Mouse (Mus musculus) midbrain, embryonic 12.5 days (tissue): ENCODE data around the gene Ticrr. TPM values are rescaled to one million over a fixed set of nuclear protein-coding genes. Genes with fewer than 3 reads are reported as not detected.

ENCODE experiments used
- ATAC-seq: fragments of 200-750 bp; cut with Nextera tagmentation; 2 replicates; pipeline ENCODE4 v1.8.0; 2017; ENCODE audit warnings: low read depth, moderate TSS enrichment, moderate library complexity; ENCODE audit not compliant: low FRiP score
- H3K27ac ChIP-seq: fragments of 300-500 bp; sonication (generic); replicated peaks from 2 replicates; pipeline ENCODE4 v1.5.1; 2016; ENCODE audit warnings: mild to moderate bottlenecking
- H3K27me3 ChIP-seq: fragments of 300-500 bp; sonication (generic); 2 replicates; pipeline ENCODE4 v1.6.1; 2016; ENCODE audit warnings: mild to moderate bottlenecking
- H3K36me3 ChIP-seq: fragments of 300-500 bp; sonication (generic); 2 replicates; pipeline ENCODE4 v1.6.1; 2016
- H3K4me1 ChIP-seq: fragments of 300-500 bp; sonication (generic); 2 replicates; pipeline ENCODE4 v1.6.1; 2016
- H3K4me2 ChIP-seq: fragments of 300-500 bp; sonication (generic); replicated peaks from 2 replicates; pipeline ENCODE4 v1.6.1; 2016; ENCODE audit warnings: mild to moderate bottlenecking, moderate library complexity
- H3K4me3 ChIP-seq: fragments of 300-500 bp; sonication (generic); 2 replicates; pipeline ENCODE4 v1.5.1; 2016; ENCODE audit warnings: mild to moderate bottlenecking
- H3K9ac ChIP-seq: fragments of 300-500 bp; sonication (generic); replicated peaks from 2 replicates; pipeline ENCODE4 v1.6.1; 2016; ENCODE audit warnings: mild to moderate bottlenecking, moderate library complexity
- H3K9me3 ChIP-seq: fragments of 300-500 bp; sonication (generic); 2 replicates; pipeline ENCODE4 v1.6.1; 2016; ENCODE audit warnings: mild to moderate bottlenecking
- WGBS: fragments of 180-500 bp; shearing (Covaris S2); methylation state at CpG from one replicate; pipeline ENCODE4 v1.1.7; 2016; 5-methylcytosine and 5-hydroxymethylcytosine counted together
- polyA plus RNA-seq: library from polyadenylated mRNA; unstranded; fragments of >200 nt; fragmentation: Nextera tagmentation; extraction: Ambion mirVana; gene quantifications from 2 replicates; pipeline ENCODE4 v1.2.1, GENCODE M21; 2016

The Ticrr gene
- polyA plus RNA-seq, 1 experiment from 2014 or later, result 14.4 TPM

DNA sequence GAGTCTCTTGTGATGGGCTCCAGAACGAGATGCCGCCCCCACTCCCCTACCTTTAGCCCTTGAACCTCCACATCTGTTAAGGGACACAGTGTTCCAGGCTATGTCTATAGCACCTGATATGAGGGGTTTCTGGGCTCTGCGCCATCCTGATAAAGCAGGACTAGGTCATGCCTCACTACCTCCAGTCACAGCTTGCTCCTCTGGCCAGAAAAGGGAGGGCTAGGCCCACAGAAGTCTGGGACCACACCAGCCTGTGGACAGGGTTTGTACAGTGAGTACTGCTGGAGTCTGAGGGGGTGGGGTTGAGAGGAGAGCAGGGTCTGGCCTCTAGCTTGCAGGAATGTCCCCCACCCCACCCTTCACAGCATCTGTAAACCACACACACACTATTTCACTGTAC, 12.8 kb upstream of the Ticrr start:
- Histone ChIP-seq H3K4me2 (no peak overlapping the region), H3K36me3 (no peaks in the 10 kb centered on the region), H3K27ac (no peak overlapping the region), H3K27me3 (no peaks in the 10 kb centered on the region), H3K9ac (no peak overlapping the region), H3K9me3 (no peaks in the 10 kb centered on the region), H3K4me3 (no peak overlapping the region), H3K4me1 (no peaks in the 10 kb centered on the region)
- no peak for ATAC-seq
- WGBS, result 79% methylated on average over 3 of the region's 3 CpGs

DNA sequence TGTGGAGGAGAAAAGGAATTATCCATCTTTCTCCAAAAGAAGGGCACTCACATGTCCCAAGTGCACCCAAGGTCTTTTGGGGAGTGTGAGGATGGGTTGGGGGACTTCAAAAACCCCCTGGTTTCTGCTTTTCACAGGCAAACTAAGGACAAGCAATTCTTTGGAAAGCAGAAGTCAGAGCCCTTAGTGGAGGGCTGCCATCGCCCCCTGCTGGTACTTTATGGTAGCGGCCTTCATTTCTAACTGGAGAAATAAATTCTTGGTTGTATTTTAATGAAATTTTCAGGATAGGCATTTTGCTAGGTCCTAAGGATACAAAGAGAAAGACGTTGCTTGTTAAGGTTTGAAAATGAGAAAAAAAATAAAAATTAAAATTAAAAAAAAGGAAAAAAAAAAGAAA, 11.0 kb upstream of the Ticrr start:
- WGBS, result 12% methylated on average over 3 of the region's 3 CpGs
- no peak overlapping the region for H3K9ac ChIP-seq
- no peak overlapping the region for H3K4me3 ChIP-seq
- H3K4me1 ChIP-seq, result no peaks in the 10 kb centered on the region
- no peaks in the 10 kb centered on the region for H3K27me3 ChIP-seq
- no peak overlapping the region for H3K4me2 ChIP-seq
- no peaks in the 10 kb centered on the region for H3K9me3 ChIP-seq
- H3K27ac ChIP-seq, result no peak overlapping the region
- H3K36me3 ChIP-seq, result no peaks in the 10 kb centered on the region
- ATAC-seq, result no peak

DNA sequence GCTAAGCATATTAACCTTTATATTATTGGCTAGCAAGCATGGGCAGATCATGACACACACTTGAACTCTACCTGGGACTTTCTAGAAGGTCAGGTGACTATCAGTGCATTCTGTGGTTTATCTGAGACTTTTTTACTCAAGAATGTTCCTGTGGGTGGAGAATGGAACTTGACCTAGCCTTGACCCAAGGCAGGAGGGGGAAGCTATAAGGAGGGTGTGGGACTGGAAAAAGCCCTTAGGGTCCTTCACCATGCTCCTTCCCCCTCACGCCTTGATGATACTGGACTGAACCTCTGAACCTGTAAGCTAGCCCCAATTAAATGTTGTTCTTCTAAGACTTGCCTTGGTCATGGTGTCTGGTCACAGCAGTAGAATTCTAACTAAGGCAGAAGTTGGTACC, 5.8 kb upstream of the Ticrr start:
- WGBS, result 74% methylated on average over 1 of the region's 1 CpGs
- no peak overlapping the region for H3K4me3 ChIP-seq
- no peak overlapping the region for H3K27ac ChIP-seq
- H3K9me3 ChIP-seq, result no peaks in the 10 kb centered on the region
- H3K9ac ChIP-seq, result no peak overlapping the region
- no peaks in the 10 kb centered on the region for H3K36me3 ChIP-seq
- no peaks in the 10 kb centered on the region for H3K27me3 ChIP-seq
- ATAC-seq, result no peak
- no peak overlapping the region for H3K4me2 ChIP-seq
- peaks cover 2% of the 10 kb centered on the region; the same call in 1 of the 2 replicates for H3K4me1 ChIP-seq

- Histone ChIP-seq H3K27me3 (no peaks in the 10 kb centered on the region), H3K9ac (no peak overlapping the region), H3K4me1 (peaks cover 5% of the 10 kb centered on the region; the same call in 1 of the 2 replicates), H3K4me3 (no peak overlapping the region), H3K4me2 (no peak overlapping the region), H3K36me3 (no peaks in the 10 kb centered on the region), H3K9me3 (no peaks in the 10 kb centered on the region), H3K27ac (no peak overlapping the region)
- 21% methylated on average over 1 of the region's 1 CpGs for WGBS
- no peak for ATAC-seq
Measured at GRCm38 (mm10) chr7:79654586-79654985, 5.4 kb upstream of the Ticrr start.

- Histone ChIP-seq H3K4me2 (peak overlapping the region; percentile 98), H3K4me1 (peaks cover 38% of the 10 kb centered on the region), H3K9ac (peak overlapping the region; percentile 84), H3K36me3 (peaks cover under 1% of the 10 kb centered on the region; the same call in 1 of the 2 replicates), H3K27me3 (no peaks in the 10 kb centered on the region), H3K4me3 (peak overlapping the region; percentile 93), H3K27ac (0 out of 2 replicates have a peak overlapping the region, but pooled peaks have one; percentile 35), H3K9me3 (no peaks in the 10 kb centered on the region)
- WGBS, result 1% methylated on average over 73 of the region's 73 CpGs
- ATAC-seq, result peak; percentile 17; the same call in 1 of the 2 replicates
Measured at GRCm38 (mm10) chr7:79660291-79661150, 525 bp downstream of the Ticrr start.

DNA sequence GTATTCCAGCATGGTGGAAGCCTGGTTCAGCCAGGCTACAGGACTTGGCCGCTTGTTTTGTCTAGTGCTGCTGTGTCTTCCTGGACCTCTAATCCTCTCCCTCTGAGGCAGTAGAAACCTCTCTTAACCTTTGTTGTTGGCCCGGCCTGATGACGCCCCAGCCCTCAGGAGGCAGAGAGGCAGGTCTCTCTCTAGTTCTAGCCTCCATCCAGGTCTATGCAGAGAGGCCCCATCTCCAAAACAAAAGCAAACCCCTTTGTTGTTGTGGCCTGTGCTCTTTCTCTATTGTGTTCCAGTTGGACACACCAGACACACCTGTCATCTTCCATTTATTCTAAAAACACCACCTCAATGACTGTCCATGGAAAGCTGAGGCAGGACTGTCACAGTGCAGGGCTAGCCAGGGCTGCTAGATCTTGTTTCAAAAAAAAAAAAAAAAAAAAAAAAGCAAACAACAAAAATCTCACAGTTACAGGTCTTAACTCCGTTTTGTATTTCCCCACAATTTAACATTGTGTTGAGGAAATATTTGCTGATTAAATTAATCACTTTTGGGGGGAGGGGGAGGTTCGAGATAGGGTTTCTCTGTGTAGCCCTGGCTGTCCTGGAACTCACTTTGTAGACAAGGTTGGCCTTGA, 1.4 kb downstream of the Ticrr start:
- H3K9me3 ChIP-seq, result no peaks in the 10 kb centered on the region
- peak overlapping the region; percentile 84 for H3K9ac ChIP-seq
- H3K4me1 ChIP-seq, result peaks cover 38% of the 10 kb centered on the region
- no peak overlapping the region for H3K27ac ChIP-seq
- ATAC-seq, result no peak
- H3K36me3 ChIP-seq, result peaks cover 4% of the 10 kb centered on the region; the same call in 1 of the 2 replicates
- H3K27me3 ChIP-seq, result no peaks in the 10 kb centered on the region
- H3K4me3 ChIP-seq, result peak overlapping the region; percentile 93
- H3K4me2 ChIP-seq, result peak overlapping the region; percentile 98
- 16% methylated on average over 5 of the region's 5 CpGs for WGBS

DNA sequence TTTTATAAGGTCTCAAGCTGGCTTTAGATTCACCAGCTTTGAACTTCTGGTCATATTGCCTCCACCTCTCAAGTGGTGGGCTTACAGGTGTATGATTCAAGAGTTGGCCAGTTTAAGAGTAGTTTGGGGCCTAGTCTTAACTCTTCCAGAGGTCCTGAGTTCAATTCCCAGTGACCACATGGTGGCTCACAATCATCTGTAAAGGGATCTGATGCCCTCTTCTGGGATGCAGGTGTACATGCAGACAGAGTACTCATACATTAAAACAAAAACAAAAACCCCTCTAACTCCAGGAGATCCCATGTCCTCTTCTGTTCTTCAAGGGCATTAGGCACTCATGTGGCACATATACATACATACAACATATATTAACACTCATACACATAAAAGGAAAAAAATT, 6.7 kb downstream of the Ticrr start:
- H3K4me2 ChIP-seq, result no peak overlapping the region
- peaks cover 37% of the 10 kb centered on the region for H3K36me3 ChIP-seq
- ATAC-seq, result no peak
- no peak overlapping the region for H3K9ac ChIP-seq
- no peaks in the 10 kb centered on the region for H3K27me3 ChIP-seq
- H3K4me1 ChIP-seq, result peaks cover 25% of the 10 kb centered on the region
- H3K9me3 ChIP-seq, result no peaks in the 10 kb centered on the region
- no peak overlapping the region for H3K4me3 ChIP-seq
- H3K27ac ChIP-seq, result no peak overlapping the region

- Histone ChIP-seq H3K27ac (no peak overlapping the region), H3K4me3 (no peak overlapping the region), H3K9me3 (no peaks in the 10 kb centered on the region), H3K4me2 (no peak overlapping the region), H3K27me3 (no peaks in the 10 kb centered on the region), H3K36me3 (peaks cover 49% of the 10 kb centered on the region), H3K4me1 (no peaks in the 10 kb centered on the region), H3K9ac (no peak overlapping the region)
- WGBS, result 97% methylated on average over 4 of the region's 4 CpGs
- ATAC-seq, result no peak
Measured at GRCm38 (mm10) chr7:79670900-79671604, 11.1 kb downstream of the Ticrr start.

- H3K9ac ChIP-seq, result no peak overlapping the region
- H3K27ac ChIP-seq, result no peak overlapping the region
- peaks cover 83% of the 10 kb centered on the region for H3K36me3 ChIP-seq
- H3K4me1 ChIP-seq, result no peaks in the 10 kb centered on the region
- no peak overlapping the region for H3K4me3 ChIP-seq
- H3K4me2 ChIP-seq, result no peak overlapping the region
- no peaks in the 10 kb centered on the region for H3K27me3 ChIP-seq
- H3K9me3 ChIP-seq, result no peaks in the 10 kb centered on the region
- no peak for ATAC-seq
Measured at GRCm38 (mm10) chr7:79679186-79679585, 19.2 kb downstream of the Ticrr start.

- H3K27ac ChIP-seq, result no peak overlapping the region
- 97% methylated on average over 2 of the region's 2 CpGs for WGBS
- no peaks in the 10 kb centered on the region for H3K4me1 ChIP-seq
- no peak overlapping the region for H3K4me2 ChIP-seq
- peaks cover 88% of the 10 kb centered on the region for H3K36me3 ChIP-seq
- H3K9ac ChIP-seq, result no peak overlapping the region
- no peaks in the 10 kb centered on the region for H3K9me3 ChIP-seq
- no peak overlapping the region for H3K4me3 ChIP-seq
- no peak for ATAC-seq
- H3K27me3 ChIP-seq, result no peaks in the 10 kb centered on the region
Measured at GRCm38 (mm10) chr7:79680231-79680630, 20.2 kb downstream of the Ticrr start.

DNA sequence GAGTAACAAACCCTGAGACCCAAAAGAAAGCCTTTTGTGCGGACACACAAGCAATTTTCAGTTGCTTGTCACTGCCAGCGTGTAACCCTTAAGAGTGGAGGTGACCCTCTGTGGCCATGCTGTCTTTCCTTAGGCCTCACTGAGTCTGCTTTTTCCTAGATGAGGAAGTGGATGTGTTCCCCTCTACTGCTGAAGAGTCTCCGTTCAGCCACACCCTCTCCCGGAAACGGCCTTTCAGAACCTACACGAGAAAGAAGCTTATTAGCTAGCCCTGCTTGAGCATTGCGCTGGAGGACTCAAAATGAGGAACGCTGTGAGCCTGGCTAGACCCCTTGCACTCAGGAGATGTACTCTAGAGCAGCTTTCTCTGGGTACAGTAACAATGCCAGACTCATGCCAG, 36.5 kb downstream of the Ticrr start:
- Histone ChIP-seq H3K4me3 (no peak overlapping the region), H3K27me3 (no peaks in the 10 kb centered on the region), H3K9ac (no peak overlapping the region), H3K4me1 (no peaks in the 10 kb centered on the region), H3K9me3 (no peaks in the 10 kb centered on the region), H3K36me3 (peaks cover 95% of the 10 kb centered on the region), H3K27ac (no peak overlapping the region), H3K4me2 (no peak overlapping the region)
- ATAC-seq, result no peak
- 92% methylated on average over 8 of the region's 8 CpGs for WGBS

- H3K4me2 ChIP-seq, result no peak overlapping the region
- no peak overlapping the region for H3K4me3 ChIP-seq
- peaks cover 77% of the 10 kb centered on the region for H3K36me3 ChIP-seq
- no peaks in the 10 kb centered on the region for H3K27me3 ChIP-seq
- H3K9me3 ChIP-seq, result no peaks in the 10 kb centered on the region
- no peak for ATAC-seq
- no peak overlapping the region for H3K27ac ChIP-seq
- WGBS, result 83% methylated on average over 16 of the region's 16 CpGs
- no peaks in the 10 kb centered on the region for H3K4me1 ChIP-seq
- no peak overlapping the region for H3K9ac ChIP-seq
Measured at GRCm38 (mm10) chr7:79702755-79703154, 42.8 kb downstream of the Ticrr start.
